Mouse (Mus musculus) testis, adult 2 months (tissue): Measurements from ENCODE around the gene Gm2115. TPM values are rescaled to one million over a fixed set of nuclear protein-coding genes. Genes with fewer than 3 reads are reported as not detected.
A peak's percentile ranks its signal among the peaks of the same experiment; 100 is the strongest.

Experiments
- H3K27ac ChIP-seq: fragments of 200-500 bp; 2 replicates; pipeline ENCODE4 v1.5.1; 2012; ENCODE audit warnings: low read depth, low read length; ENCODE audit not compliant: control insufficient read depth, insufficient read depth
- H3K27me3 ChIP-seq: fragments of 200-500 bp; 2 replicates; pipeline ENCODE4 v1.6.1; 2012; ENCODE audit warnings: mild to moderate bottlenecking, low read length, moderate library complexity; ENCODE audit not compliant: control insufficient read depth, insufficient read depth
- H3K36me3 ChIP-seq: fragments of 200-500 bp; 2 replicates; pipeline ENCODE4 v1.6.1; 2012; ENCODE audit warnings: mild to moderate bottlenecking, low read length; ENCODE audit not compliant: control insufficient read depth, insufficient read depth
- H3K4me1 ChIP-seq: fragments of 200-500 bp; 2 replicates; pipeline ENCODE4 v1.6.1; 2012; ENCODE audit warnings: low read length; ENCODE audit not compliant: control insufficient read depth, insufficient read depth
- H3K4me3 ChIP-seq: fragments of 200-500 bp; 2 replicates; pipeline ENCODE4 v1.5.1; 2012; ENCODE audit warnings: low read depth, mild to moderate bottlenecking, low read length, moderate library complexity, mixed read lengths; ENCODE audit not compliant: control insufficient read depth
- CTCF ChIP-seq: fragments of 200-500 bp; IDR thresholded peaks from 2 replicates; pipeline ENCODE4 v1.5.1; 2012; ENCODE audit warnings: low read depth, mild to moderate bottlenecking, inconsistent platforms, low read length, moderate library complexity; ENCODE audit not compliant: control insufficient read depth, insufficient read depth, insufficient replicate concordance
- POLR2A ChIP-seq: fragments of 200-500 bp; IDR thresholded peaks from 2 replicates; pipeline ENCODE4 v1.6.1; 2012; ENCODE audit warnings: low read depth, mild to moderate bottlenecking, inconsistent platforms, low read length, moderate library complexity; ENCODE audit not compliant: control insufficient read depth
- polyA plus RNA-seq: library from polyadenylated mRNA; depleted of rRNA; stranded (reverse); fragments of >200 nt; gene quantifications from 2 replicates; pipeline ENCODE4 v1.2.3, GENCODE M21; 2012; rRNA removed

Gene Gm2115
- 0.02 TPM in 1 of 2 replicates, not detected in the other for polyA plus RNA-seq

- H3K36me3 ChIP-seq, result no peaks in the 10 kb centered on the region
- peaks cover 6% of the 10 kb centered on the region for H3K4me1 ChIP-seq
- H3K27me3 ChIP-seq, result no peaks in the 10 kb centered on the region
- no peak for TF ChIP-seq POLR2A
- no peak for TF ChIP-seq CTCF
- H3K4me3 ChIP-seq, result peak within 1 kb of the TSS; percentile 8
- no peak within 1 kb of the TSS for H3K27ac ChIP-seq
These were observed at the start of gene Gm2115 for GRCm38 (mm10) chr7:84528796-84529533. Gene Gm2115, plus strand, starts transcription at chr7:84528954.

GRCm38 (mm10) chr7:84483447-84484407 is 45.0 kb upstream of the Gm2115 start:
- H3K36me3 ChIP-seq, result no peaks in the 10 kb centered on the region
- TF ChIP-seq CTCF (no peak), POLR2A (no peak)
- no peaks in the 10 kb centered on the region for H3K27me3 ChIP-seq
- no peak overlapping the region for H3K27ac ChIP-seq
- H3K4me3 ChIP-seq, result no peak overlapping the region
- no peaks in the 10 kb centered on the region for H3K4me1 ChIP-seq

DNA sequence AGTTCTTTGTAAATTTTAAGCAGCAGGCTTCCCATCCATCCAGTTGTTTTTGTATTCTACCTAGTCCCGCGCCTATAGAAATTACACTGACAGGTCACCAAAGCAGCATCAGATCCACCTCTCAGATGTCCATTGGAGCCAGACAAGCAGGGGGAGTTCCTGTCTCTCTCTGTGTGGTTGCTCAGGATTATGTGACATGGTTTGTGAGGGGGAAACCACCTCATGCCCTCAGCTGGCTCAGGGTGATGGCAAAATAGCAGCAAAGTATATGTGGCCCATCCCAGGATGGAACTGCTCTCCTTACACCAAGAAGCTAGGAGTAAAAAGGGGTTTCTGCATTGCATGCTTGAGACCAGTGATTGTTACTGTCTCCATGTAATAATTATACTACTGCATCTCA is 42.3 kb upstream of the Gm2115 start:
- H3K27me3 ChIP-seq, result no peaks in the 10 kb centered on the region
- TF ChIP-seq CTCF (no peak), POLR2A (no peak)
- no peak overlapping the region for H3K4me3 ChIP-seq
- H3K36me3 ChIP-seq, result no peaks in the 10 kb centered on the region
- no peaks in the 10 kb centered on the region for H3K4me1 ChIP-seq
- H3K27ac ChIP-seq, result no peak overlapping the region

GRCm38 (mm10) chr7:84503163-84503562 is 25.6 kb upstream of the Gm2115 start:
- Histone ChIP-seq H3K4me1 (no peaks in the 10 kb centered on the region), H3K27me3 (no peaks in the 10 kb centered on the region), H3K36me3 (no peaks in the 10 kb centered on the region), H3K27ac (no peak overlapping the region), H3K4me3 (no peak overlapping the region)
- no peak for TF ChIP-seq CTCF
- no peak for TF ChIP-seq POLR2A

GRCm38 (mm10) chr7:84518533-84519198 is 10.1 kb upstream of the Gm2115 start:
- no peaks in the 10 kb centered on the region for H3K27me3 ChIP-seq
- no peak overlapping the region for H3K27ac ChIP-seq
- no peak overlapping the region for H3K4me3 ChIP-seq
- H3K36me3 ChIP-seq, result no peaks in the 10 kb centered on the region
- no peak for TF ChIP-seq CTCF
- TF ChIP-seq POLR2A, result no peak
- no peaks in the 10 kb centered on the region for H3K4me1 ChIP-seq

- TF ChIP-seq CTCF (no peak), POLR2A (no peak)
These were observed 7.4 kb upstream of the Gm2115 start for GRCm38 (mm10) chr7:84521329-84521728.

DNA sequence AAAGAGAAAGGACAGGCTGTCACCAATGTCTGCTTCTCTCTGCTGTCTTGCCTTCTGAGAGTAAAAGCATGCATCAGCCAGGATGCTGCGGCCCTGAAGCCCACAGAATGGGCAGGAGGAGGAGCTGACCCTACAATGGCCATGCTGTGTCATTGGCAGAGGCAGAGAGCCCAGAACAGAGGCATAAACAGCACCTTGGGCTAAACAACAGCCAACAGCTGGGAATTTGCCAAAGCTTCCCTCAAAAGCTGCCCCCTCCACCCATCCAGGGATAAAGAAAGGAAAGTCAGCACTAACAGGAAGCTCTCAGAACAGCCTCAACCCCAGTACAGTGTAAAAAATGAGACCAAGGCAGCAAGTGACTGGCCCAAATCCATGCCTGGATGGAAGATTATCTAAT is 6.3 kb upstream of the Gm2115 start:
- Histone ChIP-seq H3K36me3 (no peaks in the 10 kb centered on the region), H3K27ac (no peak overlapping the region), H3K4me3 (no peak overlapping the region), H3K27me3 (no peaks in the 10 kb centered on the region), H3K4me1 (no peaks in the 10 kb centered on the region)
- TF ChIP-seq CTCF (no peak), POLR2A (no peak)

More at GRCm38 (mm10) chr7:84521329-84521728, 7.4 kb upstream of the Gm2115 start:
- no peaks in the 10 kb centered on the region for H3K4me1 ChIP-seq
- H3K27ac ChIP-seq, result no peak overlapping the region
- no peaks in the 10 kb centered on the region for H3K36me3 ChIP-seq
- H3K4me3 ChIP-seq, result no peak overlapping the region
- no peaks in the 10 kb centered on the region for H3K27me3 ChIP-seq
